Mouse (Mus musculus) hindbrain, embryonic 11.5 days (tissue): Measurements from ENCODE around the gene Flt4. TPM values are rescaled to one million over a fixed set of nuclear protein-coding genes. Genes with fewer than 3 reads are reported as not detected.

Experiments
- ATAC-seq: fragments of 200-750 bp; cut with Nextera tagmentation; 2 replicates; pipeline ENCODE4 v1.8.0; 2017; ENCODE audit warnings: mild to moderate bottlenecking, moderate TSS enrichment, moderate library complexity; ENCODE audit not compliant: low FRiP score
- DNase-seq: peaks from one replicate; pipeline ENCODE4 v3.0.0-alpha.2; 2015; ENCODE audit warnings: low spot score
- H3K27ac ChIP-seq: fragments of 300-500 bp; sonication (generic); 2 replicates; pipeline ENCODE4 v1.5.1; 2014; ENCODE audit warnings: mild to moderate bottlenecking, low read depth, low read length
- H3K27me3 ChIP-seq: fragments of 300-500 bp; sonication (generic); 2 replicates; pipeline ENCODE4 v1.6.1; 2014; ENCODE audit warnings: mild to moderate bottlenecking, low read length, moderate library complexity, mixed read lengths; ENCODE audit not compliant: control insufficient read depth, insufficient read depth
- H3K36me3 ChIP-seq: fragments of 300-500 bp; sonication (generic); 2 replicates; pipeline ENCODE4 v1.6.1; 2014; ENCODE audit warnings: mild to moderate bottlenecking, low read length, moderate library complexity, mixed read lengths; ENCODE audit not compliant: control insufficient read depth, insufficient read depth
- H3K4me1 ChIP-seq: fragments of 300-500 bp; sonication (generic); replicated peaks from 2 replicates; pipeline ENCODE4 v1.6.1; 2014; ENCODE audit warnings: low read length, mixed read lengths; ENCODE audit not compliant: control insufficient read depth, insufficient read depth
- H3K4me2 ChIP-seq: fragments of 300-500 bp; sonication (generic); replicated peaks from 2 replicates; pipeline ENCODE4 v1.6.1; 2014; ENCODE audit warnings: mild to moderate bottlenecking, low read depth, low read length
- H3K4me3 ChIP-seq: fragments of 300-500 bp; sonication (generic); 2 replicates; pipeline ENCODE4 v1.5.1; 2014; ENCODE audit warnings: low read depth, low read length
- H3K9ac ChIP-seq: fragments of 300-500 bp; sonication (generic); 2 replicates; pipeline ENCODE4 v1.6.1; 2014; ENCODE audit warnings: low read depth, low read length
- H3K9me3 ChIP-seq: fragments of 300-500 bp; sonication (generic); 2 replicates; pipeline ENCODE4 v1.6.1; 2016; ENCODE audit warnings: low read length; ENCODE audit not compliant: control insufficient read depth
- WGBS: fragments of 180-500 bp; shearing (Covaris S2); extraction: QIAGEN DNeasy Blood & Tissue Kit; methylation state at CpG from one replicate; pipeline ENCODE4 v1.1.7; 2014; 5-methylcytosine and 5-hydroxymethylcytosine counted together
- polyA plus RNA-seq: library from polyadenylated mRNA; unstranded; fragments of >200 nt; fragmentation: Nextera tagmentation; extraction: Ambion mirVana; gene quantifications from 2 replicates; pipeline ENCODE4 v1.2.1, GENCODE M21; 2014

The Flt4 gene
- polyA plus RNA-seq, 1 experiment from 2014 or later = 3.0 TPM

GRCm38 (mm10) chr11:49664262-49665140, 55.4 kb downstream of the Flt4 start:
- H3K36me3 ChIP-seq = no peaks in the 10 kb centered on the region
- no peaks in the 10 kb centered on the region for H3K9me3 ChIP-seq
- no peak overlapping the region for H3K27ac ChIP-seq
- no peaks in the 10 kb centered on the region for H3K4me1 ChIP-seq
- no peak overlapping the region for H3K4me2 ChIP-seq
- H3K4me3 ChIP-seq = no peak overlapping the region
- no peak for DNase-seq
- no peaks in the 10 kb centered on the region for H3K27me3 ChIP-seq
- no peak overlapping the region for H3K9ac ChIP-seq
- WGBS = 83% methylated on average over 12 of the region's 12 CpGs
- ATAC-seq = peak; percentile 13; the same call in 1 of the 2 replicates

DNA sequence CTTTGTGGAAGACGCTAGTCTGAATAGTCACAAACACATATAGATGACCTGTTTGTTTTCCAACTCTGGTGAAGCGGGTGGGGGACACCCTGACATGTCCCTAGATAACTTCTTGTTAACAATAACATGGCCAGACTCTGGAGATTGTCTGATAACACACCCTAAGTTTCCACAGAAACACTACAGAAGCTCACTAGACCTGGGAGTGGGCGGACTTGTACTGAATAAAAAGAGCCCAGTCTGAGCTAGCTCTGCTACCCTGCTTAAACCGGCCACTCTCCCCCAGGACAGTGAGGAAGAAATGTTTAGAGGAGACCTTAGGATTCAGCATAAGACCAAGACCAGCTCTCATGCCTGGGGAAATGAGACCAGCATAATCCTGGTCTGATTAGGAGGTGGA, 56.4 kb downstream of the Flt4 start:
- WGBS = 86% methylated on average over 4 of the region's 4 CpGs
- H3K27me3 ChIP-seq = no peaks in the 10 kb centered on the region
- DNase-seq (no peak), ATAC-seq (no peak)
- H3K27ac ChIP-seq = no peak overlapping the region
- H3K4me2 ChIP-seq = no peak overlapping the region
- H3K9ac ChIP-seq = no peak overlapping the region
- H3K9me3 ChIP-seq = no peaks in the 10 kb centered on the region
- no peak overlapping the region for H3K4me3 ChIP-seq
- H3K4me1 ChIP-seq = no peaks in the 10 kb centered on the region
- H3K36me3 ChIP-seq = no peaks in the 10 kb centered on the region

GRCm38 (mm10) chr11:49673433-49673832, 64.4 kb downstream of the Flt4 start:
- no peaks in the 10 kb centered on the region for H3K9me3 ChIP-seq
- no peaks in the 10 kb centered on the region for H3K27me3 ChIP-seq
- peaks cover 12% of the 10 kb centered on the region; the same call in 1 of the 2 replicates for H3K36me3 ChIP-seq
- 89% methylated on average over 3 of the region's 3 CpGs for WGBS
- no peaks in the 10 kb centered on the region for H3K4me1 ChIP-seq
- H3K9ac ChIP-seq = no peak overlapping the region
- DNase-seq (no peak), ATAC-seq (no peak)
- no peak overlapping the region for H3K27ac ChIP-seq
- H3K4me3 ChIP-seq = no peak overlapping the region
- H3K4me2 ChIP-seq = no peak overlapping the region

GRCm38 (mm10) chr11:49684237-49684973, 75.3 kb downstream of the Flt4 start:
- H3K4me1 ChIP-seq = no peaks in the 10 kb centered on the region
- no peak for ATAC-seq
- no peaks in the 10 kb centered on the region for H3K27me3 ChIP-seq
- H3K36me3 ChIP-seq = peaks cover 15% of the 10 kb centered on the region
- no peak overlapping the region for H3K9ac ChIP-seq
- no peak for DNase-seq
- no peak overlapping the region for H3K4me2 ChIP-seq
- H3K27ac ChIP-seq = no peak overlapping the region
- H3K4me3 ChIP-seq = no peak overlapping the region
- WGBS = 90% methylated on average over 12 of the region's 12 CpGs
- H3K9me3 ChIP-seq = no peaks in the 10 kb centered on the region

GRCm38 (mm10) chr11:49695013-49695412, 86.0 kb downstream of the Flt4 start:
- Histone ChIP-seq H3K27ac (no peak overlapping the region), H3K27me3 (no peaks in the 10 kb centered on the region), H3K9ac (no peak overlapping the region), H3K4me2 (no peak overlapping the region), H3K9me3 (no peaks in the 10 kb centered on the region), H3K4me1 (no peaks in the 10 kb centered on the region), H3K36me3 (no peaks in the 10 kb centered on the region), H3K4me3 (no peak overlapping the region)
- no peak for ATAC-seq
- DNase-seq = no peak
- WGBS = 91% methylated on average over 3 of the region's 3 CpGs

GRCm38 (mm10) chr11:49695695-49696094, 86.6 kb downstream of the Flt4 start:
- Histone ChIP-seq H3K36me3 (no peaks in the 10 kb centered on the region), H3K4me2 (no peak overlapping the region), H3K4me1 (no peaks in the 10 kb centered on the region), H3K27ac (no peak overlapping the region), H3K9ac (no peak overlapping the region), H3K27me3 (no peaks in the 10 kb centered on the region), H3K9me3 (no peaks in the 10 kb centered on the region), H3K4me3 (no peak overlapping the region)
- DNase-seq (no peak), ATAC-seq (no peak)
- WGBS = 96% methylated on average over 2 of the region's 2 CpGs

- Histone ChIP-seq H3K9me3 (no peaks in the 10 kb centered on the region), H3K4me3 (no peak overlapping the region), H3K27ac (no peak overlapping the region), H3K4me2 (no peak overlapping the region), H3K4me1 (no peaks in the 10 kb centered on the region), H3K36me3 (peaks cover 3% of the 10 kb centered on the region; the same call in 1 of the 2 replicates), H3K9ac (no peak overlapping the region), H3K27me3 (no peaks in the 10 kb centered on the region)
- no peak for ATAC-seq
- WGBS = 93% methylated on average over 2 of the region's 2 CpGs
- DNase-seq = no peak
Observed at GRCm38 (mm10) chr11:49696472-49696871, 87.4 kb downstream of the Flt4 start.

- Histone ChIP-seq H3K9ac (no peak overlapping the region), H3K4me2 (no peak overlapping the region), H3K9me3 (no peaks in the 10 kb centered on the region), H3K4me3 (no peak overlapping the region), H3K27ac (no peak overlapping the region), H3K27me3 (no peaks in the 10 kb centered on the region), H3K4me1 (no peaks in the 10 kb centered on the region), H3K36me3 (peaks cover 7% of the 10 kb centered on the region; the same call in 1 of the 2 replicates)
- ATAC-seq = no peak
- 95% methylated on average over 5 of the region's 5 CpGs for WGBS
- DNase-seq = no peak
Observed at GRCm38 (mm10) chr11:49697779-49698178, 88.7 kb downstream of the Flt4 start.
